Mouse (Mus musculus) midbrain, embryonic 10.5 days (tissue): ENCODE data around the gene Larp4. TPM values are rescaled to one million over a fixed set of nuclear protein-coding genes. Genes with fewer than 3 reads are reported as not detected.

Source experiments
- DNase-seq: peaks from one replicate; pipeline ENCODE4 v3.0.0-alpha.2; 2017; ENCODE audit warnings: low spot score
- H3K27ac ChIP-seq: fragments of 300-500 bp; sonication (generic); replicated peaks from 2 replicates; pipeline ENCODE4 v1.5.1; 2016; ENCODE audit warnings: mild to moderate bottlenecking
- H3K27me3 ChIP-seq: fragments of 300-500 bp; sonication (generic); 2 replicates; pipeline ENCODE4 v1.6.1; 2016; ENCODE audit warnings: low read depth, mild to moderate bottlenecking; ENCODE audit not compliant: poor library complexity, severe bottlenecking
- H3K36me3 ChIP-seq: fragments of 300-500 bp; sonication (generic); 2 replicates; pipeline ENCODE4 v1.6.1; 2016; ENCODE audit warnings: mild to moderate bottlenecking, moderate library complexity
- H3K4me1 ChIP-seq: fragments of 300-500 bp; sonication (generic); 2 replicates; pipeline ENCODE4 v1.6.1; 2016
- H3K4me3 ChIP-seq: fragments of 300-500 bp; sonication (generic); 2 replicates; pipeline ENCODE4 v1.5.1; 2016; ENCODE audit warnings: mild to moderate bottlenecking, moderate library complexity
- H3K9me3 ChIP-seq: fragments of 300-500 bp; sonication (generic); replicated peaks from 2 replicates; pipeline ENCODE4 v1.6.1; 2016; ENCODE audit warnings: mild to moderate bottlenecking
- WGBS: fragments of 180-500 bp; shearing (Covaris S2); methylation state at CpG from one replicate; pipeline ENCODE4 v1.1.7; 2016; 5-methylcytosine and 5-hydroxymethylcytosine counted together
- polyA plus RNA-seq: library from polyadenylated mRNA; unstranded; fragments of >200 nt; fragmentation: Nextera tagmentation; extraction: Ambion mirVana; gene quantifications from 2 replicates; pipeline ENCODE4 v1.2.1, GENCODE M21; 2016

Larp4 gene
- polyA plus RNA-seq, 1 experiment from 2014 or later: 37.3 TPM

- peaks cover 42% of the 10 kb centered on the region for H3K36me3 ChIP-seq
- 88% methylated on average over 7 of the region's 7 CpGs for WGBS
- no peaks in the 10 kb centered on the region for H3K27me3 ChIP-seq
- H3K27ac ChIP-seq: no peak overlapping the region; the same call in 1 of the 2 replicates
- H3K4me3 ChIP-seq: no peak overlapping the region
- no peak for DNase-seq
- no peaks in the 10 kb centered on the region; the same call in 1 of the 2 replicates for H3K9me3 ChIP-seq
- H3K4me1 ChIP-seq: peaks cover 36% of the 10 kb centered on the region
These were observed 79.7 kb downstream of the Larp4 start for GRCm38 (mm10) chr15:100049496-100050087.

GRCm38 (mm10) chr15:100050940-100051339 lies 81.1 kb downstream of the Larp4 start:
- WGBS: 91% methylated on average over 7 of the region's 7 CpGs
- Histone ChIP-seq H3K4me1 (peaks cover 24% of the 10 kb centered on the region), H3K36me3 (peaks cover 55% of the 10 kb centered on the region), H3K9me3 (no peaks in the 10 kb centered on the region; the same call in 1 of the 2 replicates), H3K4me3 (no peak overlapping the region), H3K27ac (no peak overlapping the region), H3K27me3 (no peaks in the 10 kb centered on the region)
- no peak for DNase-seq

GRCm38 (mm10) chr15:100052726-100053125 lies 82.9 kb downstream of the Larp4 start:
- peaks cover 50% of the 10 kb centered on the region for H3K36me3 ChIP-seq
- no peak overlapping the region for H3K4me3 ChIP-seq
- peaks cover 14% of the 10 kb centered on the region for H3K4me1 ChIP-seq
- whole genome bisulfite sequencing: 50% methylated on average over 3 of the region's 3 CpGs
- H3K27ac ChIP-seq: peak overlapping the region; percentile 29; the same call in 1 of the 2 replicates
- no peaks in the 10 kb centered on the region; the same call in 1 of the 2 replicates for H3K9me3 ChIP-seq
- DNase-seq: no peak
- no peaks in the 10 kb centered on the region for H3K27me3 ChIP-seq

- Histone ChIP-seq H3K4me1 (peaks cover 30% of the 10 kb centered on the region), H3K27ac (no peak overlapping the region), H3K36me3 (peaks cover 26% of the 10 kb centered on the region), H3K4me3 (no peak overlapping the region), H3K9me3 (no peaks in the 10 kb centered on the region), H3K27me3 (no peaks in the 10 kb centered on the region)
- no peak for DNase-seq
- WGBS: 92% methylated on average over 7 of the region's 7 CpGs
These were observed 86.6 kb downstream of the Larp4 start for GRCm38 (mm10) chr15:100056397-100056908.

- 89% methylated on average over 3 of the region's 3 CpGs for WGBS
- no peak for DNase-seq
- Histone ChIP-seq H3K36me3 (peaks cover 26% of the 10 kb centered on the region), H3K9me3 (no peaks in the 10 kb centered on the region), H3K27me3 (no peaks in the 10 kb centered on the region), H3K4me1 (peaks cover 28% of the 10 kb centered on the region), H3K4me3 (no peak overlapping the region), H3K27ac (no peak overlapping the region)
These were observed 87.8 kb downstream of the Larp4 start for GRCm38 (mm10) chr15:100057698-100058097.

- Histone ChIP-seq H3K36me3 (peaks cover 26% of the 10 kb centered on the region), H3K27ac (no peak overlapping the region), H3K4me3 (no peak overlapping the region), H3K9me3 (no peaks in the 10 kb centered on the region), H3K27me3 (no peaks in the 10 kb centered on the region), H3K4me1 (peaks cover 24% of the 10 kb centered on the region)
- DNase-seq: no peak
- 88% methylated on average over 3 of the region's 3 CpGs for WGBS
These were observed 88.3 kb downstream of the Larp4 start for GRCm38 (mm10) chr15:100058143-100058542.

GRCm38 (mm10) chr15:100058912-100059311 lies 89.0 kb downstream of the Larp4 start:
- Histone ChIP-seq H3K27me3 (no peaks in the 10 kb centered on the region), H3K9me3 (no peaks in the 10 kb centered on the region), H3K36me3 (peaks cover 25% of the 10 kb centered on the region), H3K27ac (no peak overlapping the region), H3K4me3 (no peak overlapping the region), H3K4me1 (peaks cover 23% of the 10 kb centered on the region)
- 86% methylated on average over 11 of the region's 11 CpGs for WGBS
- no peak for DNase-seq

GRCm38 (mm10) chr15:100059626-100060311 lies 89.9 kb downstream of the Larp4 start:
- no peak for DNase-seq
- no peak overlapping the region for H3K27ac ChIP-seq
- WGBS: 84% methylated on average over 7 of the region's 7 CpGs

GRCm38 (mm10) chr15:100060513-100061140 lies 90.8 kb downstream of the Larp4 start:
- WGBS: 87% methylated on average over 4 of the region's 4 CpGs
- Histone ChIP-seq H3K4me1 (peaks cover 23% of the 10 kb centered on the region), H3K4me3 (no peak overlapping the region), H3K36me3 (peaks cover 18% of the 10 kb centered on the region), H3K9me3 (no peaks in the 10 kb centered on the region), H3K27me3 (no peaks in the 10 kb centered on the region), H3K27ac (no peak overlapping the region)
- DNase-seq: no peak

More at GRCm38 (mm10) chr15:100059626-100060311, 89.9 kb downstream of the Larp4 start:
- Histone ChIP-seq H3K36me3 (peaks cover 26% of the 10 kb centered on the region), H3K27me3 (no peaks in the 10 kb centered on the region), H3K4me1 (peaks cover 23% of the 10 kb centered on the region), H3K4me3 (no peak overlapping the region), H3K9me3 (no peaks in the 10 kb centered on the region)

GRCm38 (mm10) chr15:100061377-100061776 lies 91.5 kb downstream of the Larp4 start:
- H3K27me3 ChIP-seq: no peaks in the 10 kb centered on the region
- H3K36me3 ChIP-seq: peaks cover 10% of the 10 kb centered on the region
- no peak overlapping the region for H3K27ac ChIP-seq
- H3K9me3 ChIP-seq: no peaks in the 10 kb centered on the region
- no peak overlapping the region for H3K4me3 ChIP-seq
- no peak for DNase-seq
- WGBS: 94% methylated on average over 3 of the region's 3 CpGs
- H3K4me1 ChIP-seq: peaks cover 23% of the 10 kb centered on the region

GRCm38 (mm10) chr15:100063229-100063773 lies 93.4 kb downstream of the Larp4 start:
- no peaks in the 10 kb centered on the region for H3K9me3 ChIP-seq
- peaks cover 7% of the 10 kb centered on the region; the same call in 1 of the 2 replicates for H3K36me3 ChIP-seq
- H3K4me1 ChIP-seq: peaks cover 20% of the 10 kb centered on the region
- H3K27me3 ChIP-seq: no peaks in the 10 kb centered on the region
- no peak for DNase-seq
- H3K27ac ChIP-seq: no peak overlapping the region
- WGBS: 96% methylated on average over 13 of the region's 13 CpGs
- H3K4me3 ChIP-seq: no peak overlapping the region
